ENCODE assay signal across 19 mouse cellular contexts in the genomic region with DNA sequence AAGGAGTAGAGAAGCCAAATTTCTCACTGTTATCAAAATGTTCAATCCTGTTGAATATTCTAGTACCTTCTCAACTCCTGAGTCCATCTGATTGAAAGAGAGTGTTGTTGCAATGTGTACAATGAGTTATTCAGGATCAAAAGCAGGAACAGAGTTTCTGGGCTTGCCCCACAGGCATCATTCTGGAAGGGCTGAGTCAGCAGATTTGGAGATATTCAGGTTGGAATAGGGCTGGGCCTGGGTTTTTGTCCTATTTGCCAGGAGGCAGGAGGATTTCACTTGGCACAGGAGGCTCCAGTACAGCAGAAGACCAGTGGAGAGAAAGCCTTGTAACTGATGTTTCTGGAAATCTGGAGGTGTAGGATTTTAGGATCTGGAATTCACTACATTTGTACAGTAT.
"Had no signal": no experiment of that assay in that cellular context is flagged by ENCODE, and none has a peak within 500 bp of the region (broad histone marks: within the 10 kb centered on the region; RNA-seq: fewer than 3 reads in every experiment).

No protein-coding gene starts in this region.

- ATAC-seq: liver, postnatal 0 days; midbrain, embryonic 13.5 days; midbrain, embryonic 16.5 days had no signal

- H3K36me3 ChIP-seq: limb, embryonic 10.5 days; limb, embryonic 13.5 days; lung, embryonic 15.5 days; midbrain, embryonic 10.5 days; midbrain, embryonic 13.5 days; neural tube, embryonic 13.5 days had no signal

- H3K9me3 ChIP-seq: limb, embryonic 10.5 days; limb, embryonic 13.5 days; lung, embryonic 15.5 days; megakaryocyte, embryonic 14.5 days; midbrain, embryonic 10.5 days; midbrain, embryonic 13.5 days; neural tube, embryonic 13.5 days had no signal

- H3K27me3 ChIP-seq: limb, embryonic 13.5 days; lung, embryonic 15.5 days; megakaryocyte, embryonic 14.5 days; midbrain, embryonic 13.5 days; neural tube, embryonic 13.5 days had no signal

- DNase-seq: kidney, adult 9 months; kidney, postnatal 14 days; kidney, postnatal 4 days; liver, postnatal 0 days; lung, postnatal 10 days; lung, postnatal 36 days; retina, postnatal 1 day; thymus, adult 18-20 months; thymus, postnatal 36 days had no signal

- H3K9ac ChIP-seq: limb, embryonic 13.5 days; liver, embryonic 14.5 days; liver, postnatal 0 days; lung, embryonic 15.5 days; midbrain, embryonic 13.5 days; neural tube, embryonic 13.5 days had no signal

- H3K4me1 ChIP-seq: limb, embryonic 10.5 days; limb, embryonic 13.5 days; lung, embryonic 15.5 days; megakaryocyte, embryonic 14.5 days; midbrain, embryonic 10.5 days; midbrain, embryonic 13.5 days; neural tube, embryonic 13.5 days had no signal

- H3K27ac ChIP-seq: limb, embryonic 10.5 days; limb, embryonic 13.5 days; liver, embryonic 14.5 days; lung, embryonic 15.5 days; midbrain, embryonic 10.5 days; midbrain, embryonic 13.5 days; neural tube, embryonic 13.5 days had no signal

- H3K4me3 ChIP-seq: limb, embryonic 10.5 days; limb, embryonic 13.5 days; lung, embryonic 15.5 days; megakaryocyte, embryonic 14.5 days; midbrain, embryonic 10.5 days; midbrain, embryonic 13.5 days; myocyte; neural tube, embryonic 13.5 days had no signal

- H3K4me2 ChIP-seq: limb, embryonic 13.5 days; lung, embryonic 15.5 days; midbrain, embryonic 13.5 days; neural tube, embryonic 13.5 days had no signal
